Mouse (Mus musculus): ENCODE results near the gene Fubp3. TPM values are rescaled to one million over a fixed set of nuclear protein-coding genes. Genes with fewer than 3 reads are reported as not detected.

The Fubp3 gene
- polyA plus RNA-seq, 1 experiment = 20.4 TPM

- H3K4me2 ChIP-seq (ENCODE audit: low read depth) = no peak overlapping the region
- peaks cover 24% of the 10 kb centered on the region for H3K36me3 ChIP-seq (ENCODE audit: control insufficient read depth, insufficient read depth)
- H3K4me3 ChIP-seq = no peak overlapping the region
- no peaks in the 10 kb centered on the region for H3K27me3 ChIP-seq (ENCODE audit: control insufficient read depth, insufficient read depth, insufficient read length)
- no peak for TF ChIP-seq USF1 (IDR thresholded peaks at IDR 0.05; ENCODE audit: low read depth)
- no peak for TF ChIP-seq MYOD1 (IDR thresholded peaks at IDR 0.05; ENCODE audit: control insufficient read depth in 1 of 3, insufficient read length in 2 of 3, low read depth in 2 of 3)
- no peak for TF ChIP-seq TCF3 (IDR thresholded peaks at IDR 0.05; ENCODE audit: insufficient read length, low read depth)
- TF ChIP-seq SRF (IDR thresholded peaks at IDR 0.05; ENCODE audit: control insufficient read depth, insufficient read length, low read depth) = no peak
- no peak overlapping the region for H3ac ChIP-seq (ENCODE audit: control insufficient read depth, insufficient read length)
- H3K79me2 ChIP-seq (ENCODE audit: control insufficient read depth, insufficient read depth) = no peaks in the 10 kb centered on the region
Measured at GRCm38 (mm10) chr2:31613781-31614180, 41.3 kb downstream of the Fubp3 start.

- Histone ChIP-seq H3K4me3 (no peak overlapping the region), H3ac (ENCODE audit: control insufficient read depth, insufficient read length) (no peak overlapping the region), H3K27me3 (ENCODE audit: control insufficient read depth, insufficient read depth, insufficient read length) (peaks cover 6% of the 10 kb centered on the region), H3K36me3 (ENCODE audit: control insufficient read depth, insufficient read depth) (peaks cover 6% of the 10 kb centered on the region), H3K4me2 (ENCODE audit: low read depth) (no peak overlapping the region), H3K79me2 (ENCODE audit: control insufficient read depth, insufficient read depth) (no peaks in the 10 kb centered on the region)
- no peak for TF ChIP-seq TCF3 (IDR thresholded peaks at IDR 0.05; ENCODE audit: insufficient read length, low read depth)
- no peak for TF ChIP-seq TCF12 (IDR thresholded peaks at IDR 0.05; ENCODE audit: insufficient read depth, poor library complexity, severe bottlenecking)
- TF ChIP-seq REST (IDR thresholded peaks at IDR 0.05; ENCODE audit: insufficient read depth, insufficient read length) = no peak
- no peak for TF ChIP-seq CEBPB (IDR thresholded peaks at IDR 0.05; ENCODE audit: insufficient read depth, poor library complexity, severe bottlenecking)
- TF ChIP-seq E2F4 (IDR thresholded peaks at IDR 0.05; ENCODE audit: insufficient read depth) = no peak
- TF ChIP-seq POLR2A (IDR thresholded peaks at IDR 0.05; ENCODE audit: insufficient read length, low read depth) = no peak
- no peak for TF ChIP-seq POLR2AphosphoS2 (IDR thresholded peaks at IDR 0.05; ENCODE audit: insufficient read length, low read depth)
- TF ChIP-seq MYOG (IDR thresholded peaks at IDR 0.05; ENCODE audit: control insufficient read depth in 1 of 3, insufficient read depth in 1 of 3, insufficient read length in 2 of 3, low read depth in 2 of 3) = no peak
- no peak for TF ChIP-seq MAX (IDR thresholded peaks at IDR 0.05; ENCODE audit: low read depth)
- TF ChIP-seq MYOD1 (IDR thresholded peaks at IDR 0.05; ENCODE audit: control insufficient read depth in 1 of 3, insufficient read length in 2 of 3, low read depth in 2 of 3) = no peak
- TF ChIP-seq SRF (IDR thresholded peaks at IDR 0.05; ENCODE audit: control insufficient read depth, insufficient read length, low read depth) = no peak
- TF ChIP-seq USF1 (IDR thresholded peaks at IDR 0.05; ENCODE audit: low read depth) = no peak
Measured at GRCm38 (mm10) chr2:31618484-31619161, 46.2 kb downstream of the Fubp3 start.

- H3K27me3 ChIP-seq (ENCODE audit: control insufficient read depth, insufficient read depth, insufficient read length) = peaks cover 6% of the 10 kb centered on the region
- no peak overlapping the region for H3K4me3 ChIP-seq
- H3K79me2 ChIP-seq (ENCODE audit: control insufficient read depth, insufficient read depth) = no peaks in the 10 kb centered on the region
- TF ChIP-seq MAX (IDR thresholded peaks at IDR 0.05; ENCODE audit: low read depth) (no peak), CEBPB (IDR thresholded peaks at IDR 0.05; ENCODE audit: insufficient read depth, poor library complexity, severe bottlenecking) (no peak), E2F4 (IDR thresholded peaks at IDR 0.05; ENCODE audit: insufficient read depth) (no peak), MYOG (IDR thresholded peaks at IDR 0.05; ENCODE audit: control insufficient read depth in 1 of 3, insufficient read depth in 1 of 3, insufficient read length in 2 of 3, low read depth in 2 of 3) (no peak), REST (IDR thresholded peaks at IDR 0.05; ENCODE audit: insufficient read depth, insufficient read length) (no peak), TCF3 (IDR thresholded peaks at IDR 0.05; ENCODE audit: insufficient read length, low read depth) (no peak), TCF12 (IDR thresholded peaks at IDR 0.05; ENCODE audit: insufficient read depth, poor library complexity, severe bottlenecking) (no peak), SRF (IDR thresholded peaks at IDR 0.05; ENCODE audit: control insufficient read depth, insufficient read length, low read depth) (no peak)
- H3K4me2 ChIP-seq (ENCODE audit: low read depth) = no peak overlapping the region
- peaks cover 6% of the 10 kb centered on the region for H3K36me3 ChIP-seq (ENCODE audit: control insufficient read depth, insufficient read depth)
- H3ac ChIP-seq (ENCODE audit: control insufficient read depth, insufficient read length) = no peak overlapping the region
Measured at GRCm38 (mm10) chr2:31619208-31619607, 46.8 kb downstream of the Fubp3 start.

- H3ac ChIP-seq (ENCODE audit: control insufficient read depth, insufficient read length) = no peak overlapping the region
- H3K79me2 ChIP-seq (ENCODE audit: control insufficient read depth, insufficient read depth) = no peaks in the 10 kb centered on the region
- no peak overlapping the region for H3K4me3 ChIP-seq
- no peak overlapping the region for H3K4me2 ChIP-seq (ENCODE audit: low read depth)
- TF ChIP-seq CEBPB (IDR thresholded peaks at IDR 0.05; ENCODE audit: insufficient read depth, poor library complexity, severe bottlenecking) = no peak
- TF ChIP-seq TCF3 (IDR thresholded peaks at IDR 0.05; ENCODE audit: insufficient read length, low read depth) = no peak
- no peak for TF ChIP-seq REST (IDR thresholded peaks at IDR 0.05; ENCODE audit: insufficient read depth, insufficient read length)
- no peak for TF ChIP-seq MYOG (IDR thresholded peaks at IDR 0.05; ENCODE audit: control insufficient read depth in 1 of 3, insufficient read depth in 1 of 3, insufficient read length in 2 of 3, low read depth in 2 of 3)
- TF ChIP-seq SRF (IDR thresholded peaks at IDR 0.05; ENCODE audit: control insufficient read depth, insufficient read length, low read depth) = no peak
- TF ChIP-seq TCF12 (IDR thresholded peaks at IDR 0.05; ENCODE audit: insufficient read depth, poor library complexity, severe bottlenecking) = no peak
- no peak for TF ChIP-seq POLR2AphosphoS2 (IDR thresholded peaks at IDR 0.05; ENCODE audit: insufficient read length, low read depth)
- no peak for TF ChIP-seq USF1 (IDR thresholded peaks at IDR 0.05; ENCODE audit: low read depth)
- no peak for TF ChIP-seq E2F4 (IDR thresholded peaks at IDR 0.05; ENCODE audit: insufficient read depth)
- no peak for TF ChIP-seq POLR2A (IDR thresholded peaks at IDR 0.05; ENCODE audit: insufficient read length, low read depth)
- TF ChIP-seq MAX (IDR thresholded peaks at IDR 0.05; ENCODE audit: low read depth) = no peak
- TF ChIP-seq MYOD1 (IDR thresholded peaks at IDR 0.05; ENCODE audit: control insufficient read depth in 1 of 3, insufficient read length in 2 of 3, low read depth in 2 of 3) = no peak
- H3K27me3 ChIP-seq (ENCODE audit: control insufficient read depth, insufficient read depth, insufficient read length) = peaks cover 70% of the 10 kb centered on the region
- H3K36me3 ChIP-seq (ENCODE audit: control insufficient read depth, insufficient read depth) = no peaks in the 10 kb centered on the region
Measured at GRCm38 (mm10) chr2:31633531-31633930, 61.1 kb downstream of the Fubp3 start.
